Mouse (Mus musculus) embryonic fibroblast, embryonic 13.5 days (primary cell): ENCODE results near the gene Il19. TPM values are rescaled to one million over a fixed set of nuclear protein-coding genes. Genes with fewer than 3 reads are reported as not detected.

Experiments used
- H3K27ac ChIP-seq: 2 replicates; pipeline ENCODE4 v1.5.1; 2012; ENCODE audit warnings: low read length, control low read depth, inconsistent platforms; ENCODE audit not compliant: insufficient read depth
- H3K4me1 ChIP-seq: 2 replicates; pipeline ENCODE4 v1.6.1; 2011; ENCODE audit warnings: low read length; ENCODE audit not compliant: control insufficient read depth, insufficient read depth
- H3K4me3 ChIP-seq: 2 replicates; pipeline ENCODE4 v1.5.1; 2011; ENCODE audit warnings: mild to moderate bottlenecking, control low read depth, low read length; ENCODE audit not compliant: insufficient read depth
- CTCF ChIP-seq: IDR thresholded peaks from 2 replicates; pipeline ENCODE4 v1.5.1; 2011; ENCODE audit warnings: mild to moderate bottlenecking, control low read depth, low read length, moderate library complexity, borderline replicate concordance; ENCODE audit not compliant: insufficient read depth
- POLR2A ChIP-seq: IDR thresholded peaks from 2 replicates; pipeline ENCODE4 v1.6.1; 2011; ENCODE audit warnings: low read depth, mild to moderate bottlenecking, control low read depth, low read length, moderate library complexity
- polyA plus RNA-seq: library from polyadenylated mRNA; stranded (reverse); fragments of >200 nt; gene quantifications from 2 replicates; pipeline ENCODE4 v1.2.4, GENCODE M21; 2011; ENCODE audit warnings: low read depth; ENCODE audit not compliant: missing spikeins, insufficient read length

The Il19 gene
- not detected in 2 replicates for polyA plus RNA-seq

DNA sequence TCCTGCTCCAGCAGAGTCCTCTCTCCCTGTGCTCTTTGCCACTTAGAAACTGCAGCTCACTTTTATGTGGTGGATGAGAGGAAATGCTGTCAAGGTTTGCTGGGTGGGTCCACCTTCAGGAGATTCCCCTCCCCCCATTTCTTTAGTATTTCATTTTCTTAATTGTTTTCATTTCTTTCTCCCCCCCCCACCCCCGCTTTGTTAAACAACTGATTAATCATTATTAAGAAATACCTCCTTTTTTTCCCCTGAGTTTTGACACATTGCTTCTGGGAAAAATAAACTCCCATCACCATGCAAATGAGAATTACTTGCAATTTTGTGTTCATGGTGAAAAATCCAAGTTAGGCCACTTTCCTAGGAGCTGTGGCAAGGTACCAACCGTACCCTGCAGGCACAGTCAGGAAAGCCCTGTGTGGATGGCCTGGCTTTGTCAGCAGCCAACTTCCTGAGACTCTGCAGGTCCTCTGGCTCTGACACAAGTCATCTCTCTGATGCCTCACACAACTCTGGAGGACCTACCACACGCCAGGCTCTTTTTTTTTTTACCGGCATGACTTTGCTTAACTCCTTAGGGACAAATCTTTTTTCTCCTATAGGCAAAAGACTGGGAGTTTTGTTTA, at the start of gene Il19:
Gene Il19 (minus strand): TSS at position 51 of the 623 bp plus-strand sequence.
- Histone ChIP-seq H3K27ac (no peak within 1 kb of the TSS), H3K4me3 (no peak within 1 kb of the TSS), H3K4me1 (no peaks in the 10 kb centered on the region)
- TF ChIP-seq POLR2A (no peak), CTCF (no peak)

DNA sequence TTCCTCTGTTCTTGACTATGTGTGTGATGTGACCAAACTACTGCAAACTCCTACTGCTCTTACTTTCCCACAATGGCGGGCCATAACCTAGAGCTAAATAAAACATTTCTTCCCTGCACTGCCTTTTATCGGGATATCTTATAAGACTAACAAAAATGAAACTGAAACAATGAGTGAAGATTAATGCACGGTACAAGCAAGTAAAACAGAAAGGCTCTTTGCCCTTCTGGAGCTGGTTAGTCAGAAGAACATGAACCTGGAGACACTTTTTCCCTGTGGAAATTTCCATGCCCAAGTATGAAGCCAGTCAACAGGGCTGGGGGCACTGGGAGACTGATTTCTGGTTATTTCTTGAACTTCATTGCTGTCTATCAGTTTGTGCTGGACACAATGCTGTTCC, 49.4 kb upstream of the Il19 start:
- no peak overlapping the region for H3K27ac ChIP-seq
- H3K4me1 ChIP-seq = no peaks in the 10 kb centered on the region
- H3K4me3 ChIP-seq = no peak overlapping the region
- TF ChIP-seq POLR2A = no peak
- no peak for TF ChIP-seq CTCF

DNA sequence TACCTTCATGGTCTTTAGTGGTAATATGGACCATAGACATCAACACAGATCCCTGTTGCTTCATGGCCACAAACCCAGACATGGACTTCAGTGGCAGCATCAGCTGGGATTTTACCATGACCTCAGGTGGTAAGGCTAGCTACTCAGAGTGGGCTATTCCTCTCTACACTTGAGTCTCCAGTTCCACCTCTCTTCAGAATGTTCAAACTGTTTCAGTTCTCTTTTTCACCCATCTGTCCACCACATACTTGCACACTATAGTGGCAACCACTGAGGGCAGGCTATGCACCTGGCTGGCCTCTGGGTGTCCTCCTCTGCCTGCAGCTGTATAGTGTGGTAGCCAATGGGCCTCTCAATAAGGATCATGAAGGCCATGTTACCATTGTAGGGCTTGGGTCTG, 47.5 kb upstream of the Il19 start:
- no peaks in the 10 kb centered on the region for H3K4me1 ChIP-seq
- H3K27ac ChIP-seq = no peak overlapping the region
- TF ChIP-seq POLR2A (no peak), CTCF (no peak)
- H3K4me3 ChIP-seq = no peak overlapping the region

GRCm38 (mm10) chr1:130987001-130987400, 47.1 kb upstream of the Il19 start:
- TF ChIP-seq POLR2A (no peak), CTCF (no peak)
- no peaks in the 10 kb centered on the region for H3K4me1 ChIP-seq
- no peak overlapping the region for H3K27ac ChIP-seq
- no peak overlapping the region for H3K4me3 ChIP-seq

DNA sequence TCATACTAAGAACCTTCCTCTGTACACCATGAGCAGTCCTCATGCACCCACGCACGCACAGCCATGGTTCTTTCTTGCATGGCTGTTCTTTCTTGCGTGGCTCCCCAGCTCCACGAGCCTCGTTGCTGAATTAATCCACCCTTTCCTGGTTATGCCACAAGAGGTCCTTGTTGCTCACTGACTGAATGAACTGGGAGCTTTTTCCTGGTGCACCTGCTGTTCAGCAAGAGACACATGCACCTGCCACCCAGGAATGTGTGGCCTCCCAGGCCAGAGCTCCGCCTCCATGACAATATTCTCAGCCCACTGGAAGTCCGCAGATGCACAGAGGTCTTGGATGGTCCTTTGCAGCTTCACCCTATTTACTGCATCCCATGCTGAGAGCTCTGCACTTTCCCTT, 44.5 kb upstream of the Il19 start:
- no peaks in the 10 kb centered on the region for H3K4me1 ChIP-seq
- TF ChIP-seq POLR2A = no peak
- no peak for TF ChIP-seq CTCF
- H3K4me3 ChIP-seq = no peak overlapping the region
- H3K27ac ChIP-seq = no peak overlapping the region

- no peak overlapping the region for H3K4me3 ChIP-seq
- no peaks in the 10 kb centered on the region for H3K4me1 ChIP-seq
- H3K27ac ChIP-seq = no peak overlapping the region
- TF ChIP-seq CTCF = no peak
Measured at GRCm38 (mm10) chr1:130979455-130979854, 39.5 kb upstream of the Il19 start.

GRCm38 (mm10) chr1:130963891-130964290, 24.0 kb upstream of the Il19 start:
- H3K4me1 ChIP-seq = no peaks in the 10 kb centered on the region
- H3K27ac ChIP-seq = no peak overlapping the region
- no peak overlapping the region for H3K4me3 ChIP-seq
- no peak for TF ChIP-seq CTCF
- TF ChIP-seq POLR2A = no peak

- TF ChIP-seq POLR2A (no peak), CTCF (no peak)
- no peak overlapping the region for H3K27ac ChIP-seq
- no peaks in the 10 kb centered on the region for H3K4me1 ChIP-seq
- no peak overlapping the region for H3K4me3 ChIP-seq
Measured at GRCm38 (mm10) chr1:130946920-130947319, 7.0 kb upstream of the Il19 start.

GRCm38 (mm10) chr1:130941801-130942200, 1.9 kb upstream of the Il19 start:
- no peak overlapping the region for H3K27ac ChIP-seq
- TF ChIP-seq POLR2A = no peak

DNA sequence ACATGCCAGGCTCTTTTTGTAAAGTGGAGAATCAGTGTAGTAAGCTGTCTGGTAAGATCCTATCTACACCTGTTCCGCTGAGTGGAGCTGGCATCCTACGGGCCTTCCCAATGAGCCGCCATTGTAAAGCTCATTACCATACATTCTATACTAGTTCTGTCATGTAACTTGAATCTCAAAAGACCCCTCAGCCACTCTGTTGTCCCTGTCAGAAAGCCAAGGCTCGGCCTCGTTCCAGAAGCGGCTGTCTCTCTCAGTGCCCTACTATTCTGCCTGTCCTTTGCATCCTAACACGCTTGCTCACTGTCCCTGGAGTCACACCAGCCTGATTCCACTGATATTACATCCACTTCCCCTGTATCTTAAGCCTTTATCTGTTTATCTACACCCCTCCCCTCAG, 1.7 kb downstream of the Il19 start:
- Histone ChIP-seq H3K4me1 (no peaks in the 10 kb centered on the region), H3K4me3 (no peak overlapping the region), H3K27ac (no peak overlapping the region)
- TF ChIP-seq POLR2A = no peak
- TF ChIP-seq CTCF = no peak

More at GRCm38 (mm10) chr1:130941801-130942200, 1.9 kb upstream of the Il19 start:
- H3K4me3 ChIP-seq = no peak overlapping the region
- no peaks in the 10 kb centered on the region for H3K4me1 ChIP-seq

- Histone ChIP-seq H3K4me3 (no peak overlapping the region), H3K27ac (no peak overlapping the region), H3K4me1 (no peaks in the 10 kb centered on the region)
- TF ChIP-seq CTCF (no peak), POLR2A (no peak)
Measured at GRCm38 (mm10) chr1:130937170-130937569, 2.7 kb downstream of the Il19 start.
